Mouse (Mus musculus): ENCODE results near the gene Tex19.2.

- TF ChIP-seq CTCF (IDR thresholded peaks at IDR 0.05; ENCODE audit: low read depth, low read length) (no peak), POLR2A (IDR thresholded peaks at IDR 0.05; ENCODE audit: insufficient read depth, low read length) (no peak)
Measured at GRCm38 (mm10) chr11:121137682-121138081, 19.2 kb upstream of the Tex19.2 start.

All from ES-Bruce4 (cell line).